Mouse (Mus musculus): Measurements from ENCODE around the gene Ccdc18. TPM values are rescaled to one million over a fixed set of nuclear protein-coding genes. Genes with fewer than 3 reads are reported as not detected.
A peak's percentile ranks its signal among the peaks of the same experiment; 100 is the strongest.
"Not testable (repeated sequence)": the region's sequence is repeated elsewhere in the genome, so short reads cannot be mapped to it uniquely, and the experiment has no call there.

Gene Ccdc18
- total and polyA plus RNA-seq, 3 experiments = 0.77 to 31.3 (median 17.4) TPM

GRCm38 (mm10) chr5:108224077-108224476 is 91.4 kb downstream of the Ccdc18 start:
- no peak for DNase-seq (ENCODE audit: low spot score)
- TF ChIP-seq TAL1 (conservative IDR thresholded peaks at IDR 0.05; ENCODE audit: low read depth, low read length) (no peak), GATA2 (IDR thresholded peaks at IDR 0.05; ENCODE audit: borderline replicate concordance, low read depth, low read length) (no peak), GATA1 (IDR thresholded peaks at IDR 0.05; ENCODE audit: borderline replicate concordance, low read length) (no peak), POLR2AphosphoS5 (IDR thresholded peaks at IDR 0.05; ENCODE audit: insufficient replicate concordance, low read depth, low read length) (no peak), CTCF (IDR thresholded peaks at IDR 0.05; ENCODE audit: low read depth, low read length) (no peak)
- no peaks in the 10 kb centered on the region for H3K9me3 ChIP-seq (replicated peaks)
- no peaks in the 10 kb centered on the region for H3K27me3 ChIP-seq (ENCODE audit: insufficient read depth, low read length)
- ATAC-seq (ENCODE audit: extremely low read depth, insufficient number of reproducible peaks, low FRiP score, poor library complexity, severe bottlenecking) = no peak
- H3K4me3 ChIP-seq (ENCODE audit: low read depth, low read length) = no peak overlapping the region
- H3K4me1 ChIP-seq (ENCODE audit: insufficient read depth, low read depth, low read length) = no peaks in the 10 kb centered on the region
- H3K36me3 ChIP-seq (replicated peaks) = peaks cover 7% of the 10 kb centered on the region

GRCm38 (mm10) chr5:108226159-108226558 is 93.5 kb downstream of the Ccdc18 start:
- H3K9me3 ChIP-seq (replicated peaks) = no peaks in the 10 kb centered on the region
- H3K4me3 ChIP-seq (ENCODE audit: low read depth, low read length) = no peak overlapping the region
- DNase-seq (ENCODE audit: low spot score) = no peak
- no peaks in the 10 kb centered on the region for H3K27me3 ChIP-seq (ENCODE audit: insufficient read depth, low read length)
- no peaks in the 10 kb centered on the region for H3K4me1 ChIP-seq (ENCODE audit: insufficient read depth, low read depth, low read length)
- no peak for ATAC-seq (ENCODE audit: extremely low read depth, insufficient number of reproducible peaks, low FRiP score, poor library complexity, severe bottlenecking)
- TF ChIP-seq TAL1 (conservative IDR thresholded peaks at IDR 0.05; ENCODE audit: low read depth, low read length) = no peak
- TF ChIP-seq POLR2AphosphoS5 (IDR thresholded peaks at IDR 0.05; ENCODE audit: insufficient replicate concordance, low read depth, low read length) = no peak
- TF ChIP-seq CTCF (IDR thresholded peaks at IDR 0.05; ENCODE audit: low read depth, low read length) = no peak
- TF ChIP-seq GATA2 (IDR thresholded peaks at IDR 0.05; ENCODE audit: borderline replicate concordance, low read depth, low read length) = no peak
- TF ChIP-seq GATA1 (IDR thresholded peaks at IDR 0.05; ENCODE audit: borderline replicate concordance, low read length) = no peak
- H3K36me3 ChIP-seq (replicated peaks) = no peaks in the 10 kb centered on the region

- Histone ChIP-seq H3K27me3 (ENCODE audit: insufficient read depth, low read length) (peaks cover 8% of the 10 kb centered on the region), H3K4me1 (ENCODE audit: insufficient read depth, low read depth, low read length) (peaks cover 3% of the 10 kb centered on the region; the same call in 1 of the 2 replicates), H3K4me3 (ENCODE audit: low read depth, low read length) (no peak overlapping the region), H3K36me3 (replicated peaks) (no peaks in the 10 kb centered on the region), H3K9me3 (replicated peaks) (no peaks in the 10 kb centered on the region)
- TF ChIP-seq POLR2AphosphoS5 (IDR thresholded peaks at IDR 0.05; ENCODE audit: insufficient replicate concordance, low read depth, low read length) (no peak), GATA1 (IDR thresholded peaks at IDR 0.05; ENCODE audit: borderline replicate concordance, low read length) (no peak), GATA2 (IDR thresholded peaks at IDR 0.05; ENCODE audit: borderline replicate concordance, low read depth, low read length) (no peak), CTCF (IDR thresholded peaks at IDR 0.05; ENCODE audit: low read depth, low read length) (no peak), TAL1 (conservative IDR thresholded peaks at IDR 0.05; ENCODE audit: low read depth, low read length) (no peak)
- ATAC-seq (ENCODE audit: extremely low read depth, insufficient number of reproducible peaks, low FRiP score, poor library complexity, severe bottlenecking) = no peak
- no peak for DNase-seq (ENCODE audit: low spot score)
These were observed 113.7 kb downstream of the Ccdc18 start for GRCm38 (mm10) chr5:108246314-108246765.

GRCm38 (mm10) chr5:108250033-108250432 is 117.4 kb downstream of the Ccdc18 start:
- ATAC-seq (ENCODE audit: extremely low read depth, insufficient number of reproducible peaks, low FRiP score, poor library complexity, severe bottlenecking) = no peak

GRCm38 (mm10) chr5:108255259-108255658 is 122.6 kb downstream of the Ccdc18 start:
- ATAC-seq (ENCODE audit: extremely low read depth, insufficient number of reproducible peaks, low FRiP score, poor library complexity, severe bottlenecking) = no peak
- H3K36me3 ChIP-seq (replicated peaks) = no peaks in the 10 kb centered on the region
- TF ChIP-seq CTCF (IDR thresholded peaks at IDR 0.05; ENCODE audit: low read depth, low read length) (no peak), POLR2AphosphoS5 (IDR thresholded peaks at IDR 0.05; ENCODE audit: insufficient replicate concordance, low read depth, low read length) (no peak), GATA1 (IDR thresholded peaks at IDR 0.05; ENCODE audit: borderline replicate concordance, low read length) (no peak), GATA2 (IDR thresholded peaks at IDR 0.05; ENCODE audit: borderline replicate concordance, low read depth, low read length) (no peak)
- no peak overlapping the region for H3K4me3 ChIP-seq (ENCODE audit: low read depth, low read length)
- H3K9me3 ChIP-seq (replicated peaks) = no peaks in the 10 kb centered on the region
- H3K27me3 ChIP-seq (ENCODE audit: insufficient read depth, low read length) = peaks cover 17% of the 10 kb centered on the region
- no peaks in the 10 kb centered on the region for H3K4me1 ChIP-seq (ENCODE audit: insufficient read depth, low read depth, low read length)
- no peak for DNase-seq (ENCODE audit: low spot score)

More at GRCm38 (mm10) chr5:108250033-108250432, 117.4 kb downstream of the Ccdc18 start:
- no peaks in the 10 kb centered on the region for H3K9me3 ChIP-seq (replicated peaks)
- H3K36me3 ChIP-seq (replicated peaks) = no peaks in the 10 kb centered on the region
- TF ChIP-seq TAL1 (conservative IDR thresholded peaks at IDR 0.05; ENCODE audit: low read depth, low read length) = no peak
- TF ChIP-seq POLR2AphosphoS5 (IDR thresholded peaks at IDR 0.05; ENCODE audit: insufficient replicate concordance, low read depth, low read length) = no peak
- no peak for TF ChIP-seq CTCF (IDR thresholded peaks at IDR 0.05; ENCODE audit: low read depth, low read length)
- no peak for TF ChIP-seq GATA1 (IDR thresholded peaks at IDR 0.05; ENCODE audit: borderline replicate concordance, low read length)
- no peak for TF ChIP-seq GATA2 (IDR thresholded peaks at IDR 0.05; ENCODE audit: borderline replicate concordance, low read depth, low read length)
- peaks cover 16% of the 10 kb centered on the region for H3K27me3 ChIP-seq (ENCODE audit: insufficient read depth, low read length)
- DNase-seq (ENCODE audit: low spot score) = no peak
- H3K4me1 ChIP-seq (ENCODE audit: insufficient read depth, low read depth, low read length) = no peaks in the 10 kb centered on the region
- H3K4me3 ChIP-seq (ENCODE audit: low read depth, low read length) = no peak overlapping the region

GRCm38 (mm10) chr5:108262722-108263121 is 130.0 kb downstream of the Ccdc18 start:
- peaks cover 20% of the 10 kb centered on the region for H3K4me1 ChIP-seq (ENCODE audit: insufficient read depth, low read depth, low read length)
- ATAC-seq (ENCODE audit: extremely low read depth, insufficient number of reproducible peaks, low FRiP score, poor library complexity, severe bottlenecking) (peak; percentile 87), DNase-seq (ENCODE audit: low spot score) (peak; percentile 32)
- no peaks in the 10 kb centered on the region for H3K36me3 ChIP-seq (replicated peaks)
- no peaks in the 10 kb centered on the region for H3K9me3 ChIP-seq (replicated peaks)
- no peaks in the 10 kb centered on the region for H3K27me3 ChIP-seq (ENCODE audit: insufficient read depth, low read length)
- peak overlapping the region; percentile 54; the same call in 1 of the 2 replicates for H3K4me3 ChIP-seq (ENCODE audit: low read depth, low read length)
- no peak for TF ChIP-seq POLR2AphosphoS5 (IDR thresholded peaks at IDR 0.05; ENCODE audit: insufficient replicate concordance, low read depth, low read length)
- peak; percentile 40; the same call in 1 of the 2 replicates for TF ChIP-seq TAL1 (conservative IDR thresholded peaks at IDR 0.05; ENCODE audit: low read depth, low read length)

- not testable (repeated sequence) for H3K4me3 ChIP-seq (ENCODE audit: low read depth, low read length); DNase-seq (ENCODE audit: low spot score); H3K36me3 ChIP-seq (replicated peaks); H3K27me3 ChIP-seq (ENCODE audit: insufficient read depth, low read length); H3K9me3 ChIP-seq (replicated peaks); ATAC-seq (ENCODE audit: extremely low read depth, insufficient number of reproducible peaks, low FRiP score, poor library complexity, severe bottlenecking)
- peaks cover 28% of the 10 kb centered on the region for H3K4me1 ChIP-seq (ENCODE audit: insufficient read depth, low read depth, low read length)
These were observed 131.1 kb downstream of the Ccdc18 start for GRCm38 (mm10) chr5:108263785-108264184.

Data from G1E (cell line).